ENCODE assay signal across 13 mouse cellular contexts in the genomic region with DNA sequence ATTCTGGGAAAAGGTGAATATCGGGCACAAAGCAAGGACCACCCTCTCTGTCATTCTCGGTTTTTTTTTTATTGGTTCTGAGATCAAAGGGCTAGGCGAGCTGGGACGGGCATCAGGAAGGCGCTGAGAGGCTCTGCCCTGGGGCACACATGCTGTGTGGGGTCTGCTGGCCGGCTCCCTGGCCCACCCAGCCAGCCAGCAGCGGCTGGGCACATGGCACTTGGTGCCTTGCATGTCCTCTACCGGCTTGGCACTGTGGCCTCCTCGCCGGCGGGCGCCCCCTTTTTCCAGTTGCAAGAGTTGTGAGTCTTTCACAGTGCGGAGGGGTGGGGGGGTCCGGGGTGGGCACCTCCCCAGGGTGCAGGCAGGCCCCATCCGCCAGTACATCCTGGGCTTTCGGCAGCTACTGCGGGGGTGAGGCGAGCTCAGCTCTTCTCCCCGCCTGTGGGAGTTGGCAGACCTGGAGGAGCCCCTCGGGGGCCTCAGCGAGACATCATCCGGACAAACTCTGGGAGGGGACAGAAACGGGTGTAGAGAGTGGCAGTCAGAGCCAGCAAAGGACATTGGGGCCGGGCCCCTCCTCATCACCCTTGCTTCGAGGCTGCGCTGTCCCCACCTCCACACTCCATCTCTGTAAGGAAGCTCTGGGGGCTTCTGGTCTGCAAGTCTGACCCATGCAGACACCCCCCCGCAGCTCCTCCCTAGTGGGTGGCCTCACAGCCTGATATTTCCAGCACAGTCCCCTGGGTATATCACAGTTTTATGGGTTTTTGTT. TPM values are rescaled to one million over a fixed set of nuclear protein-coding genes. Genes with fewer than 3 reads are reported as not detected.
DNase-seq lines count a peak whose midpoint lies in the region; ATAC-seq and TF ChIP-seq lines count a peak whose summit lies in the region.
"Had no signal": no experiment of that assay in that cellular context is flagged by ENCODE, and none has a peak within 500 bp of the region (broad histone marks: within the 10 kb centered on the region; RNA-seq: fewer than 3 reads in every experiment).

No protein-coding gene starts in this region.

- TF ChIP-seq CTCF in kidney, postnatal 0 days (IDR thresholded peaks at IDR 0.05; ENCODE audit: low read depth), result no peak
- no peak for TF ChIP-seq CTCF in kidney, adult 2 months (conservative IDR thresholded peaks at IDR 0.05; ENCODE audit: insufficient read depth, insufficient read length, low read depth, low read length)
- TF ChIP-seq CTCF in gastrocnemius, adult 2 months (IDR thresholded peaks at IDR 0.05), result no peak

- TF ChIP-seq POLR2A in kidney, adult 2 months (IDR thresholded peaks at IDR 0.05; ENCODE audit: low read depth, low read length), result no peak

- H3K27me3 ChIP-seq in forebrain, embryonic 10.5 days (ENCODE audit: poor library complexity, severe bottlenecking), result no peaks in the 10 kb centered on the region; the same call in 1 of the 2 replicates
- no peaks in the 10 kb centered on the region for H3K27me3 ChIP-seq in forebrain, embryonic 14.5 days (replicated peaks; ENCODE audit: control insufficient read depth, insufficient read depth, low read length)
- no peaks in the 10 kb centered on the region for H3K27me3 ChIP-seq in kidney, postnatal 0 days (ENCODE audit: insufficient read depth, low read length)
- no peaks in the 10 kb centered on the region for H3K27me3 ChIP-seq in kidney, adult 2 months (replicated peaks; ENCODE audit: control insufficient read depth, insufficient read depth, low read length)
- H3K27me3 ChIP-seq: heart, embryonic 15.5 days; neural tube, embryonic 15.5 days had no signal

- H3K4me1 ChIP-seq in forebrain, embryonic 10.5 days, result peaks cover 21% of the 10 kb centered on the region
- H3K4me1 ChIP-seq in forebrain, embryonic 14.5 days (ENCODE audit: control insufficient read depth, insufficient read depth, low read length), result no peaks in the 10 kb centered on the region
- H3K4me1 ChIP-seq in kidney, postnatal 0 days (replicated peaks; ENCODE audit: insufficient read depth, low read length), result peaks cover 24% of the 10 kb centered on the region
- peaks cover 7% of the 10 kb centered on the region for H3K4me1 ChIP-seq in kidney, adult 2 months (ENCODE audit: control insufficient read depth, insufficient read depth, low read length)

- peak overlapping the region; percentile 44; the same call in 1 of the 2 replicates for H3K27ac ChIP-seq in forebrain, embryonic 10.5 days
- no peak overlapping the region for H3K27ac ChIP-seq in forebrain, embryonic 14.5 days (ENCODE audit: low read depth, low read length)
- peak overlapping the region; percentile 36; the same call in 1 of the 2 replicates for H3K27ac ChIP-seq in kidney, postnatal 0 days
- no peak overlapping the region for H3K27ac ChIP-seq in kidney, adult 2 months (ENCODE audit: insufficient read depth, low read depth, low read length)
- H3K27ac ChIP-seq in gastrocnemius, adult 2 months, result no peak overlapping the region
- H3K27ac ChIP-seq: heart, embryonic 15.5 days; layer of hippocampus, adult 2 months; neural tube, embryonic 15.5 days had no signal

- H3K9me3 ChIP-seq in forebrain, embryonic 10.5 days, result no peaks in the 10 kb centered on the region
- H3K9me3 ChIP-seq in forebrain, embryonic 14.5 days (replicated peaks; ENCODE audit: control insufficient read depth, low read length), result no peaks in the 10 kb centered on the region
- no peaks in the 10 kb centered on the region for H3K9me3 ChIP-seq in kidney, postnatal 0 days (replicated peaks; ENCODE audit: low read length)
- H3K9me3 ChIP-seq: heart, embryonic 15.5 days; neural tube, embryonic 15.5 days had no signal

- no peak overlapping the region for H3K4me3 ChIP-seq in forebrain, embryonic 10.5 days
- H3K4me3 ChIP-seq in forebrain, embryonic 14.5 days (ENCODE audit: low read depth, low read length), result no peak overlapping the region
- no peak overlapping the region for H3K4me3 ChIP-seq in kidney, postnatal 0 days (replicated peaks; ENCODE audit: low read depth, low read length)
- no peak overlapping the region for H3K4me3 ChIP-seq in kidney, adult 2 months (ENCODE audit: insufficient read depth, low read depth, low read length)
- H3K4me3 ChIP-seq in gastrocnemius, adult 2 months, result no peak overlapping the region
- H3K4me3 ChIP-seq: heart, embryonic 15.5 days; layer of hippocampus, adult 2 months; neural tube, embryonic 15.5 days had no signal

- H3K36me3 ChIP-seq in forebrain, embryonic 10.5 days (replicated peaks), result no peaks in the 10 kb centered on the region
- no peaks in the 10 kb centered on the region for H3K36me3 ChIP-seq in forebrain, embryonic 14.5 days (ENCODE audit: control insufficient read depth, insufficient read depth, low read length)
- no peaks in the 10 kb centered on the region for H3K36me3 ChIP-seq in kidney, postnatal 0 days (ENCODE audit: insufficient read depth, low read length)
- H3K36me3 ChIP-seq in kidney, adult 2 months (ENCODE audit: control insufficient read depth, insufficient read depth, low read length), result no peaks in the 10 kb centered on the region
- H3K36me3 ChIP-seq: heart, embryonic 15.5 days had no signal

- H3K4me2 ChIP-seq in forebrain, embryonic 14.5 days (ENCODE audit: low read length), result no peak overlapping the region
- H3K4me2 ChIP-seq in kidney, postnatal 0 days (ENCODE audit: low read length), result peak overlapping the region; percentile 31
- H3K4me2 ChIP-seq: heart, embryonic 15.5 days; neural tube, embryonic 15.5 days had no signal

- no peak overlapping the region for H3K9ac ChIP-seq in forebrain, embryonic 14.5 days (ENCODE audit: low read length)
- H3K9ac ChIP-seq in kidney, postnatal 0 days (ENCODE audit: low read depth, low read length), result peak overlapping the region; percentile 47; the same call in 1 of the 2 replicates
- H3K9ac ChIP-seq: heart, embryonic 15.5 days; neural tube, embryonic 15.5 days had no signal

- ATAC-seq in forebrain, embryonic 14.5 days, result no peak
- peak; percentile 18 for ATAC-seq in kidney, postnatal 0 days (replicated peaks; ENCODE audit: low FRiP score, low read depth)
- ATAC-seq: forebrain, embryonic 16.5 days had no signal

- WGBS in forebrain, embryonic 10.5 days, result 54% methylated on average over 27 of the region's 27 CpGs
- WGBS in forebrain, embryonic 14.5 days, result 46% methylated on average over 27 of the region's 27 CpGs
- 22% methylated on average over 27 of the region's 27 CpGs for WGBS in kidney, postnatal 0 days
- 52% methylated on average over 27 of the region's 27 CpGs for WGBS in kidney, adult 2 months

- intact Hi-C loops in gastrocnemius, adult 2 months (cut with DNase I), result no loop called here

- DNase-seq in forebrain, embryonic 10.5 days (ENCODE audit: extremely low spot score, low spot score), result no peak
- DNase-seq in forebrain, embryonic 14.5 days (ENCODE audit: low spot score), result no peak
- DNase-seq in kidney, postnatal 0 days (ENCODE audit: low spot score), result no peak
- DNase-seq in kidney, adult 2 months, result no peak
- peak; percentile 42 for DNase-seq in thymus, postnatal 25 days
- DNase-seq in thymus, adult 18-20 months, result no peak
- no peak for DNase-seq in right cerebral cortex, postnatal 10 days (ENCODE audit: low spot score in 2 of 2)
- no peak for DNase-seq in gastrocnemius, adult 2 months
- DNase-seq: adrenal gland, adult 2 months had no signal

RNA-seq across cellular contexts. Expression of gene Mlec, which starts 10.8 kb away (rescaled TPM):
- polyA plus RNA-seq in forebrain, embryonic 10.5 days (2016; fragmentation: Nextera tagmentation; extraction: Ambion mirVana), result 64.2 and 67.3 TPM in 2 replicates
- 11.4 and 12.5 TPM in 2 replicates for polyA plus RNA-seq in forebrain, embryonic 14.5 days (2014; fragmentation: Nextera tagmentation; extraction: Ambion mirVana)
- 43.6 and 44.4 TPM in 2 replicates for polyA plus RNA-seq in kidney, postnatal 0 days (2015; fragmentation: Nextera tagmentation; extraction: Ambion mirVana)
- 202 and 209 TPM in 2 replicates for polyA plus RNA-seq in kidney, adult 2 months (2012; rRNA removed)
- total RNA-seq in gastrocnemius, adult 2 months (2021), result 100 to 1,000 TPM; 138 to 200 TPM

RNA-seq across cellular contexts. Expression of gene Cabp1, which starts 25.4 kb away (rescaled TPM):
- 0.31 and 0.43 TPM in 2 replicates for polyA plus RNA-seq in forebrain, embryonic 10.5 days (2016; fragmentation: Nextera tagmentation; extraction: Ambion mirVana)
- polyA plus RNA-seq in forebrain, embryonic 14.5 days (2014; fragmentation: Nextera tagmentation; extraction: Ambion mirVana), result 7.1 and 10.1 TPM in 2 replicates
- 0.87 and 1.2 TPM in 2 replicates for polyA plus RNA-seq in kidney, postnatal 0 days (2015; fragmentation: Nextera tagmentation; extraction: Ambion mirVana)
- polyA plus RNA-seq in kidney, adult 2 months (2012; rRNA removed), result 1.7 and 2.6 TPM in 2 replicates
- 1 to 10 TPM in 1 of 2 experiments, under 1 TPM in 1; 0.79 to 1.5 TPM for total RNA-seq in gastrocnemius, adult 2 months (2021)

RNA-seq across cellular contexts. Expression of gene Unc119b, which starts 34.1 kb away (rescaled TPM):
- polyA plus RNA-seq in forebrain, embryonic 10.5 days (2016; fragmentation: Nextera tagmentation; extraction: Ambion mirVana), result 75.4 and 77.6 TPM in 2 replicates
- 35.4 and 37.8 TPM in 2 replicates for polyA plus RNA-seq in forebrain, embryonic 14.5 days (2014; fragmentation: Nextera tagmentation; extraction: Ambion mirVana)
- 40.8 and 42.7 TPM in 2 replicates for polyA plus RNA-seq in kidney, postnatal 0 days (2015; fragmentation: Nextera tagmentation; extraction: Ambion mirVana)
- polyA plus RNA-seq in kidney, adult 2 months (2012; rRNA removed), result 138 and 141 TPM in 2 replicates
- 10 to 100 TPM; 11.8 to 15.7 TPM for total RNA-seq in gastrocnemius, adult 2 months (2021)

RNA-seq across cellular contexts. Expression of gene Acads, which starts 49.7 kb away (rescaled TPM):
- 59.9 and 66.9 TPM in 2 replicates for polyA plus RNA-seq in forebrain, embryonic 10.5 days (2016; fragmentation: Nextera tagmentation; extraction: Ambion mirVana)
- 17.7 and 18.8 TPM in 2 replicates for polyA plus RNA-seq in forebrain, embryonic 14.5 days (2014; fragmentation: Nextera tagmentation; extraction: Ambion mirVana)
- polyA plus RNA-seq in kidney, postnatal 0 days (2015; fragmentation: Nextera tagmentation; extraction: Ambion mirVana), result 105 and 117 TPM in 2 replicates
- 220 and 241 TPM in 2 replicates for polyA plus RNA-seq in kidney, adult 2 months (2012; rRNA removed)
- 10 to 100 TPM; 49.9 to 81.7 TPM for total RNA-seq in gastrocnemius, adult 2 months (2021)

Comparison
In these comparisons a context has a peak if more than half of its experiments do, and no peak if none do; other contexts are left out.
1. H3K27ac ChIP-seq: peak in forebrain, embryonic 10.5 days (single experiment) and kidney, postnatal 0 days (single experiment); none in forebrain, embryonic 14.5 days (single experiment), kidney, adult 2 months (single experiment) and gastrocnemius, adult 2 months (single experiment).